Mouse (Mus musculus): Measurements from ENCODE around the gene Nxpe5.
"Not testable (repeated sequence)": the region's sequence is repeated elsewhere in the genome, so short reads cannot be mapped to it uniquely, and the experiment has no call there.

The Nxpe5 gene

GRCm38 (mm10) chr5:138225700-138226099 is at the start of gene Nxpe5:
TSS of gene Nxpe5 (plus strand) at chr5:138225898.
- DNase-seq: no peak

GRCm38 (mm10) chr5:138186950-138187638 is 38.6 kb upstream of the Nxpe5 start, which contains the start of the genes Taf6 and Cnpy4:
TSS of gene Taf6 (minus strand) at chr5:138187451.
TSS of gene Cnpy4 (plus strand) at chr5:138187485.
- DNase-seq: peak; percentile 89

- DNase-seq: peak; percentile 78
Measured at GRCm38 (mm10) chr5:138187661-138188306, 37.9 kb upstream of the Nxpe5 start.

DNA sequence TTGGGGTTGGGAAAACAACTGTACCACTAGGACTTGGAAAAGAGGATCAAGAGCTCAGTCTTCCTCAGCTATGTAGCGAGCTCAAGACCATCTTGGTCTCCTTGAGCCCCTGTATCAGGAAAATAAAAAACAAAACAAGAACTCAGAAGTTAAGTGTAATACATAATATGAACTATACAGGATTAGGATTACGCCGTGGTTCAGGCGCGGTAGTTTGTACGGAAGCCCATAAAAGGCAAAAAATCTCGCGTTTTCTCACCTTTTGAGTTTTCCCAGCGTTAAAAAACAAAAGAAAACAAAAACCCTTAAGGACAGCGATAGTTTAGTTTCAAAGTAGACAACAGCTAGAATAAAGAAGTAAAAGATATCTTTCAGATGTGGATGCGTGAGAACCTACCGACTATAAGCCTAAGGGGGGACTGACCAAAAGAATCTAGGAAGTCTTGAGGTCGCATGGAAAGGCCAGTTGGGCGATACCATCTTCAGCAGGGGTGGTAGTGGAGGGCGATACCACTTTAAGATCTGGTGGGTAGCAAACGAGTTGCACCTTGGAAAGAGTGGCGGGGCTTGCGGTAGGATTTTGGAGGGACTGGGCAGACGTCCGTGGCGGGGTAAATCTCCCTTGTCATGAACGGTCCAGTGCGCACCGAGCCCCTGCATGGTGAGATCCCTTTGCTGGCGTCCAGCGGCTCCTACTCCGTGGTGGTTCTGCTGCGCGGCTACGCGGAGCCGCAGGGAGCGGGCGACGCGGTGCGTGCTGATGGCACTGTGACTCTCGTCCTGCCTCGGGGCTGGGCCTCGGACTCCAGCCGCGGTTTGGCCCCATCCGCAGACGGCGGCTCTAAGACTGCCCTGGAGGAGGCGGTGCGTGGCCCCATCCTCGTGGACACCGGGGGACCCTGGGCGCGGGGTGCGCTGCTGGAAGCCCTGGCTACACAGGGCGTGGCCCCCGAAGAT is 31.6 kb upstream of the Nxpe5 start, which contains the start of gene Mblac1:
Gene Mblac1, plus strand, starts transcription at position 544 of the 957 bp plus-strand sequence.
- DNase-seq: peak; percentile 87

DNA sequence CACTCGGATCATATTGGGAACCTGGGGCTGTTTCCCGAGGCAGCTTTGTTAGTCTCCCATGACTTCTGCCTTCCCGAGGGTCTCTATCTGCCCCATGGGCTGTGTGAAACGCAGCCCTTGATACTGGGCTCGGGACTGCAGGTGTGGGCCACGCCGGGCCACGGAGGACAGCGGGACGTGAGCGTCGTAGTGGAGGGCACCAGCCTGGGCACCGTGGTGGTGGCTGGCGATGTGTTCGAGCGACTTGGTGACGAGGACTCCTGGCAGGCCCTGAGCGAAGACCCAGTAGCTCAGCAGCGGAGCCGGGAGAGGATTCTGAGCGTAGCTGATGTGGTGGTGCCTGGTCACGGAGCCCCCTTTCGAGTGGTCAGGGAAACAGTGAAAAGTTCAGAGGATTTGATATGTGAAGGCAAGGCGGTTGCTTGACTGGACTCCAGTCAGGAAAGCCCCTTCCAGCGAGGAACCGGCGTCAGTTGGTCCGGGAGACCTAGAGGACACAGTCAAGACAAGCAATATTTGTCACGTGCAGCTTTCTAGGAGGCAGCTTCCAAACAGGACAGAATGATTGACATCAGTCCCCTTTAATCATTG is 30.8 kb upstream of the Nxpe5 start:
- peak; percentile 39 for DNase-seq

- no peak for DNase-seq
Measured at GRCm38 (mm10) chr5:138195463-138195862, 30.2 kb upstream of the Nxpe5 start.

DNA sequence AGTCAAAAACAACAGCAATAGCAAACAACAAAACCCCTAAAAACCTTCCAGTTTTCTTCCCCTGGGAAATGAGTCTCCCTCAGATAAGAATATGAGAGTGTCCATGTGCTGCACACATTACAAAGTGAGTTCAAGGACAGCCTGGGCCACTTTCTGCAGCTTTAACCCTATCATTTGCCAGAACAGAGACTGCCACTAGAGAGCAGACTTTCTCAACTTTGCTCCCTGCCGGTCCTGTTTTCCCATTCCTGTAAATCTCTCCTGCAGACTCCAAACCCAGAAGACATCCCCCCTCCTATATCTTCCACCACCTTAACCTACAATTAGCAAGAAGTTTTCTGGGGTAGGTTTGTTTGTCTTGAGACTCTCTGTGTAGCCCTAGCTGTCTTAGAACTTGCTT is 26.1 kb upstream of the Nxpe5 start:
- no peak for DNase-seq

- no peak for DNase-seq
Measured at GRCm38 (mm10) chr5:138202086-138202485, 23.6 kb upstream of the Nxpe5 start.

DNA sequence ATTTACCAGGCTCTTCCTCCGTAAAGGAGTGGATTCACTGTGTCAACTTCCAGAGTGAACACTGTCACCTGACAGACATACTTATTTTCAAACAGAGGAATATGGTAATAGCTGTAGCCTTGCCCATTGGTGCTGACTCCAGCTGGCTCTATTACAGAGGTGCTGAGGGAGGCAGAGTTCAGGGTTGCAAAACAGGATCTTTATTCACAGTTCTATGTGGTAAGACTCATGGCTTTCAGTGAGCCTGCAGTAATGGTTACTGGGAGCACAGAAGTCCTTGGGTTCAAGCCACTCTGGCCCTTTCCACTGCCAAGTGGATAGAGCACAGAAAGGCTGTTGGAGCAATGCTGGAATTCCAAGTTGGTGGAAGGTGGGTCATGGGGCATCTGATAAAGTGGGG is 18.4 kb upstream of the Nxpe5 start:
- no peak for DNase-seq

DNA sequence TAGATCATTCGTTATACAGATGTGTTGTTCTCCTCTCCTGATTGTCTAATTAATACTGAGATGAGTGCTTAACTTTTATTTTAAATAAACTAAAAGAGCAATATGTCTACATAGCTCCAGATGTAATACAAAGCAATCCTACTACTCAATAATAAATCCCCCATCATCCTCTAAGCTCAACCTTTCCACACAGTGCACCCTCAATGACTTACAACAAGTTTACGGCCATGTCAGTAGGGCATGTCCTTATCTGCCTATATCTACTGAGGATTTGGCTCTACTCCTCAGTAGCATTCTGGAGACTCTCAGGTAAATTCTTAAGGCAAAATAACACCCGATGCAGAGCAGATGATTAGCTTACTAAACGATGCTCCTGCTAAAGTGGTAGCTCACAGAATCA is 17.8 kb upstream of the Nxpe5 start:
- DNase-seq: no peak

- DNase-seq: not testable (repeated sequence)
Measured at GRCm38 (mm10) chr5:138216632-138217031, 9.1 kb upstream of the Nxpe5 start.

GRCm38 (mm10) chr5:138219864-138220263 is 5.8 kb upstream of the Nxpe5 start:
- DNase-seq: no peak

DNA sequence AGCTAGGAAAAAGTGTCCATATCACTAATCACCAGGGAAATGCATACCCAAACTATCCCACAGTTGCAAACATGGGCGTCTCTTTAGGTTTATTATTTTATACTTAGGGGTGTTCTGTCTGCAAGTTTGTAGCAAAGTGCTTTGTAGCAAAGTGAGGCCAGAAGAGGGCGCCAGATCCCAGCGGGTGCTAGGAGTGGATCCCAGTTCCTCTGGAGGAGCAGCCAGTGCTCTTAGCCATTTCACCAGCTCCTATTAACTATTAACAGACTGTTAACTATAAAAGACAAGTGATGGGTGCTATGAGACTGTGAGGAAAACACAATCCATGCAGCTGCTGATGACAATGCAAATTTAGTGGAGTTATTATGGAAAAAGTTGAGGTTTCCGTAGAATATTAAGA is 3.6 kb upstream of the Nxpe5 start:
- peak; percentile 82 for DNase-seq

DNA sequence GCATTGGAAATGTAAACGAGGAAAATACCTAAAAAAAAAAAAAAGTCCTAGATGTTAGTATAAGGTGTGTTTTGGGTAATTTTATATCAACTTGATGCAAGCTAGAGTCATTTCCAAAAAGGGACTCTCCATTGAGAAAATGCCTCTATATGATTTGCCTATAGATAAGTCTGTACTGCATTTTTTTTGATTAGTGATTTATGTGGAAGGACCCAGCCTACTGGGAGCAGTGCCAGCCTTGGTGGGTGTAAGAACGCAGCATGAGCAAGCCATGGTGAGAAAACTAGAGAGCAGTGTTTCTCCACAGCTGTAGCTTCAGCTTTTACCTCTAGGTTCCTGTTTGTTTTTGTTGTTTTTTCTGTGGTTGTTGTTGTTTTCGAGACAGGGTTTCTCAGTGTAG is 2.4 kb upstream of the Nxpe5 start:
- DNase-seq: no peak

DNA sequence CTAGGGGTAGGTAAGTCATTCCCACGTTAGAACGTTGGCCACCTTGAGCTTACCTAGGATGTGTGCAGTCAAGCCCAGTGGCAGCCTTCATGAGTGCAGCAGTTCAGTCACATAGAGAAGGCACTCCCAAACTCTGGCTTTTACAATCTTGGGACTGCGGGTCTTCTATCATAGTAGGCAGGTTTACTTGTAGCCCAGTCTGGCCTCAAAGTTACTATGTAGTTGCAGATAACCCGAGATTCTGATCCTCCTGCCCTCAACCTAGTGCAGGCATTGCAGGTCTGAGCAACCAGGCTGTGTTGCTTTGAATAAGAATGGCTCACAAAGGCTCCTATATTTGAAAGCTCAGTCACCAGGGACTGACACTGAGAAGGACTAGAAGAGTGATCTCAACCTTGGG is 793 bp downstream of the Nxpe5 start:
- no peak for DNase-seq

GRCm38 (mm10) chr5:138227367-138227766 is 1.7 kb downstream of the Nxpe5 start:
- DNase-seq: no peak

DNA sequence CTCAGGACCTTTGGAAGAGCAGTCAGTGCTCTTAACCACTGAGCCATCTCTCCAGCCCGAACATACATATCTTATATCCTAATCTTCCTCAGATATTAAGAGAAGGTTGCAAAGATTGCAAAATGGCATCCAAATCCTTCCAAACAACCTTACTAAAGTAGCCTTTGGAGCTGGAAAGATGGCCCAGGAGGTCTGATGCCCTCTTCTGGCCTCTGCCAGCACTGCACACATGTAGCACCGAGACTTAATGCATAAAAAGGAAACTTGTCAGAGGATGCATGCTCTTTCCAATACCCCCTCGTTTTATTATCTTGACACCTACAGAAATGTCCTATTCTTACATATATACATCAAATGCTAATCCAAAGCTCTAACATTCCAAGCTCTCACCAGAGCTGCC is 2.3 kb downstream of the Nxpe5 start:
- DNase-seq: peak; percentile 15

DNA sequence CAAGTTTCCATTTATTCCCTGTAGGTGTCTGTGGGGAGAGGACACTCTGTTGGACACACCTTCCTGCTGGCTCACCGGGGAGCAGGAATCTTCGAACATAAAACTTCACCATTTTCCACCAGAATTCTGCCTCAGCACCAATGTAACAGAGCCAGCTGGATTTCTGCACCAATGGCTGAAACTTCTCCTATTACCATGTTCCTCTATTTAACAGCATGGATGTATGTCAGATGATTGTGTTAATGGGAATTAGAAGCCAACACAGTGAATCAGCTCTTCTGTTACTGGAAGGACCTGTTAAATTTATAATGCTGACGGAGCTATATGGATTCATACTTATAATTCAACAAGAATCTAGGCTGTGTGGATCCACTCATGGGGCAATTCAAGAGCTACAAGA is 3.8 kb downstream of the Nxpe5 start:
- no peak for DNase-seq

DNA sequence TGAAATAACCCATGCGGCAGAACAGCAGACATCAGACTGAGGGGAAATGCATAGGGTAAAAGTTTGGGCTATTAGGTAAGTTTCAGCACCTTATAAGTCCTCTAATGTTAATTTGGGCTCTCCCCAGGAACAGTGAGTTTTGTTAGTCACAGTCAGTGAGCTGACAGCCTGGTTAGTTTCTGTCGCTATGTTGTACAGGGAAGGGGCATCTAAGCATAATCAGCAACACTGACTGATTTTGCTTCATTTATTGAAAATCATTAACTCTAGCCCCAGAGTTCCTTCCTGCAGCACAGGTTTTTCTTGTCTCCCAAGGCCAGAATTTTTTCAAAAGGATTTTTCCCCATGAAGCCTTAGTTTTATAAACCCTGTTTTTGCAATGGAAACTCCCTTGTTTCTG is 8.1 kb downstream of the Nxpe5 start:
- DNase-seq: no peak

DNA sequence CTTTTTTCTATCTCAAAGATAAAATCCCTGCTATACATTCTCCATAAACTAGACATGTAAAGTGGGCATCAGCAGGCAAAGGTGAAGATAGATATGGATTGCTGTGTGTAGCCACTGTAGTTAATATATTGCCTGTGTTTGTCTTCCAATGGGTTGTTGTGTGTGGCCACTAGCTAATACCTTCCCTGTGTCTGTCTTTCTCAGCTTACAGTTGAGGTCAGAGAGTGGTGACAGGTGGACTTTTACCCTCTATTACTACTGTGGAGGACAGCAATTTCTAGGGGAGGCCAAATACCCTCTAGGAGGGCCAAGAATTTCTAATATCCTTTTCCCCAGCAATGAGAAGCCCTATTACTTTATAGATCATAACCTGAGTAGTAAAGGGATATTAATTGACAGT is 8.5 kb downstream of the Nxpe5 start:
- DNase-seq: no peak

- DNase-seq: no peak
Measured at GRCm38 (mm10) chr5:138241511-138241910, 15.8 kb downstream of the Nxpe5 start.

DNA sequence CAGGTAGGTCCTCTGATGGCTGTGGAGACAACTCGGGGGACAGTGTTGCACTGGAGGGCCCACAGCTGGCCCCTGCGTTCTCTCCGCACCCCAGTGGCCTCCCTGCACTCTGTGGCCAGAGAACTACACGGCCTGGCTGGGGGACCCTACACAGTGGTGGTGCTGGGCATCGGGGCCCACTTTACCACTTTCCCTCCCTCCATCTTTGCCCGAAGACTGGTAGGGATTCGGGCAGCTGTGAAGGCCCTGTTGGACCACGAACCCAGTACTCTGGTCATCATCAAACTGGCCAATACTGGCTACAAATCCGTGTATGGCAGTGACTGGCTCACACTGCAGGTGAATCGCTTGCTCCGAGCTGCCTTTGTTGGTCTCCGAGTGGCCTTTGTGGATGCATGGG is 25.4 kb downstream of the Nxpe5 start:
- DNase-seq: no peak

DNA sequence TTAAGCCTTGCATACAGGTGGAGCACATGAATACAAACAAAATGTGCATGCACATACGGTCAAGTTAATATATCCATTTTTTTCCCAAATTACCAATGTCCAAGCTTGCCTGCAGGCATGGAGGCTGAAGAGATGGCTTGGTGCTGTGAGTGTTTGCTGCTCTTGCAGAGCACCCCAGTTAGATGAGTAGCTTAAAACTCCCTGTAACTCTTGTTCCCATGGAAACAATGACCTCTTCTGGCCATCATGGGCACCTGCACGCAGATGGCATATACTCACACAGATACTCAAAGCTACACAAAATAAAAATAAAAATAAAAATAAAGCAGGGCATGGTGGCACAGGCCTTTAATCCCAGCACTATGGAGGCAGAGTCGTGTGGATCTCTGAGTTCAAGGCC is 27.4 kb downstream of the Nxpe5 start:
- DNase-seq: no peak
